Mouse (Mus musculus) myocyte (in vitro differentiated cells): ENCODE results near the gene Scyl1. TPM values are rescaled to one million over a fixed set of nuclear protein-coding genes. Genes with fewer than 3 reads are reported as not detected.

Experiments
- H3K27me3 ChIP-seq: one replicate; pipeline ENCODE4 v1.6.1; 2011; ENCODE audit not compliant: control insufficient read depth, insufficient read depth, insufficient read length
- H3K36me3 ChIP-seq: one replicate; pipeline ENCODE4 v1.6.1; 2011; ENCODE audit not compliant: control insufficient read depth, insufficient read depth
- H3K4me2 ChIP-seq: one replicate; pipeline ENCODE4 v1.6.1; 2011; ENCODE audit warnings: low read depth, control low read depth
- H3K4me3 ChIP-seq: one replicate; pipeline ENCODE4 v1.5.1; 2011; ENCODE audit warnings: mild to moderate bottlenecking, control low read depth, moderate library complexity
- H3K79me2 ChIP-seq: one replicate; pipeline ENCODE4 v1.6.1; 2011; ENCODE audit not compliant: control insufficient read depth, insufficient read depth
- H3ac ChIP-seq: one replicate; pipeline ENCODE4 v1.6.1; 2011; ENCODE audit not compliant: control insufficient read depth, insufficient read length
- CEBPB ChIP-seq: IDR thresholded peaks from 2 replicates; pipeline ENCODE4 v1.6.1; 2011; ENCODE audit warnings: mild to moderate bottlenecking, moderate library complexity; ENCODE audit not compliant: poor library complexity, insufficient read depth, severe bottlenecking
- E2F4 ChIP-seq: IDR thresholded peaks from one replicate; pipeline ENCODE4 v1.6.1; 2011; ENCODE audit warnings: mild to moderate bottlenecking, control low read depth, moderate library complexity; ENCODE audit not compliant: insufficient read depth
- MAX ChIP-seq: IDR thresholded peaks from one replicate; pipeline ENCODE4 v1.6.1; 2011; ENCODE audit warnings: low read depth, mild to moderate bottlenecking, control low read depth
- MYOD1 ChIP-seq, 3 experiments: IDR thresholded peaks; one replicate each; pipeline ENCODE4 v1.6.1; 2011; ENCODE audit warnings: control low read depth in 2 of 3, low read depth in 2 of 3, mild to moderate bottlenecking in 2 of 3, moderate library complexity in 1 of 3; ENCODE audit not compliant: insufficient read length in 2 of 3, control insufficient read depth in 1 of 3
- MYOG ChIP-seq, 3 experiments: IDR thresholded peaks; one replicate each; pipeline ENCODE4 v1.6.1; 2011; ENCODE audit warnings: control low read depth in 2 of 3, low read depth in 2 of 3, mild to moderate bottlenecking in 2 of 3; ENCODE audit not compliant: insufficient read length in 2 of 3, control insufficient read depth in 1 of 3, insufficient read depth in 1 of 3
- POLR2A ChIP-seq: IDR thresholded peaks from one replicate; pipeline ENCODE4 v1.6.1; 2011; ENCODE audit warnings: low read depth, mild to moderate bottlenecking, control low read depth, moderate library complexity; ENCODE audit not compliant: insufficient read length
- POLR2AphosphoS2 ChIP-seq: IDR thresholded peaks from one replicate; pipeline ENCODE4 v1.6.1; 2011; ENCODE audit warnings: low read depth, control low read depth; ENCODE audit not compliant: insufficient read length
- REST ChIP-seq: IDR thresholded peaks from one replicate; pipeline ENCODE4 v1.6.1; 2011; ENCODE audit warnings: mild to moderate bottlenecking, control low read depth, moderate library complexity; ENCODE audit not compliant: insufficient read depth, insufficient read length
- SRF ChIP-seq: IDR thresholded peaks from one replicate; pipeline ENCODE4 v1.6.1; 2011; ENCODE audit warnings: low read depth; ENCODE audit not compliant: control insufficient read depth, insufficient read length
- TCF12 ChIP-seq: IDR thresholded peaks from one replicate; pipeline ENCODE4 v1.6.1; 2011; ENCODE audit warnings: mild to moderate bottlenecking, control low read depth; ENCODE audit not compliant: poor library complexity, insufficient read depth, severe bottlenecking
- TCF3 ChIP-seq: IDR thresholded peaks from one replicate; pipeline ENCODE4 v1.6.1; 2011; ENCODE audit warnings: low read depth, control low read depth; ENCODE audit not compliant: insufficient read length
- USF1 ChIP-seq: IDR thresholded peaks from one replicate; pipeline ENCODE4 v1.6.1; 2011; ENCODE audit warnings: low read depth, mild to moderate bottlenecking, control low read depth, moderate library complexity
- polyA plus RNA-seq: library from polyadenylated mRNA; unstranded; fragments of >200 nt; fragmentation: generic; extraction: Trizol; gene quantifications from one replicate; pipeline ENCODE4 v1.2.1, GENCODE M21; 2012; ENCODE audit warnings: missing spikeins

Gene Scyl1
- polyA plus RNA-seq, 1 experiment = 73.5 TPM

- H3K36me3 ChIP-seq = no peaks in the 10 kb centered on the region
- TF ChIP-seq USF1 = no peak
- no peak for TF ChIP-seq TCF3
- TF ChIP-seq TCF12 = no peak
- TF ChIP-seq POLR2AphosphoS2 = no peak
- no peak for TF ChIP-seq REST
- TF ChIP-seq POLR2A = no peak
- TF ChIP-seq CEBPB = no peak
- no peak for TF ChIP-seq E2F4
- no peak for TF ChIP-seq MAX
- TF ChIP-seq SRF = no peak
- TF ChIP-seq MYOD1 (IDR thresholded peaks at IDR 0.05; ENCODE audit: control insufficient read depth in 1 of 3, insufficient read length in 2 of 3, low read depth in 2 of 3) = no peak
- no peak for TF ChIP-seq MYOG (IDR thresholded peaks at IDR 0.05; ENCODE audit: control insufficient read depth in 1 of 3, insufficient read depth in 1 of 3, insufficient read length in 2 of 3, low read depth in 2 of 3)
- H3K27me3 ChIP-seq = no peaks in the 10 kb centered on the region
- peak overlapping the region; percentile 27 for H3ac ChIP-seq
- H3K79me2 ChIP-seq = peaks cover 46% of the 10 kb centered on the region
- H3K4me2 ChIP-seq = peak overlapping the region; percentile 92
- peak overlapping the region; percentile 61 for H3K4me3 ChIP-seq
Measured at GRCm38 (mm10) chr19:5730314-5731186, 40.7 kb downstream of the Scyl1 start.

GRCm38 (mm10) chr19:5729444-5729815 lies 41.8 kb downstream of the Scyl1 start, which contains the start of gene Fam89b:
Gene Fam89b, minus strand, starts transcription at chr19:5729653.
- no peaks in the 10 kb centered on the region for H3K27me3 ChIP-seq
- H3K36me3 ChIP-seq = no peaks in the 10 kb centered on the region
- H3K79me2 ChIP-seq = peaks cover 50% of the 10 kb centered on the region
- TF ChIP-seq MYOD1 (IDR thresholded peaks at IDR 0.05; ENCODE audit: control insufficient read depth in 1 of 3, insufficient read length in 2 of 3, low read depth in 2 of 3) (no peak), REST (no peak), POLR2AphosphoS2 (peak; percentile 84), POLR2A (peak; percentile 90)
- H3K4me2 ChIP-seq = peak within 1 kb of the TSS; percentile 97
- H3ac ChIP-seq = peak within 1 kb of the TSS; percentile 63
- H3K4me3 ChIP-seq = peak within 1 kb of the TSS; percentile 93

GRCm38 (mm10) chr19:5728631-5729443 lies 42.4 kb downstream of the Scyl1 start:
- Histone ChIP-seq H3K4me3 (peak overlapping the region; percentile 93), H3K27me3 (no peaks in the 10 kb centered on the region), H3K4me2 (peak overlapping the region; percentile 97), H3ac (peak overlapping the region; percentile 63), H3K36me3 (peaks cover 3% of the 10 kb centered on the region), H3K79me2 (peaks cover 55% of the 10 kb centered on the region)
- peak; percentile 87 for TF ChIP-seq POLR2AphosphoS2
- no peak for TF ChIP-seq POLR2A
- TF ChIP-seq CEBPB = no peak
- TF ChIP-seq SRF = no peak
- peak in 2 of 3 experiments; percentile 14 to 48 for TF ChIP-seq MYOG (IDR thresholded peaks at IDR 0.05; ENCODE audit: control insufficient read depth in 1 of 3, insufficient read depth in 1 of 3, insufficient read length in 2 of 3, low read depth in 2 of 3)
- TF ChIP-seq TCF3 = no peak
- no peak for TF ChIP-seq MAX
- TF ChIP-seq REST = no peak
- TF ChIP-seq MYOD1 (IDR thresholded peaks at IDR 0.05; ENCODE audit: control insufficient read depth in 1 of 3, insufficient read length in 2 of 3, low read depth in 2 of 3) = peak in 1 of 3 experiments; percentile 32
- no peak for TF ChIP-seq TCF12

GRCm38 (mm10) chr19:5727701-5728100 lies 43.5 kb downstream of the Scyl1 start:
- no peaks in the 10 kb centered on the region for H3K27me3 ChIP-seq
- peak overlapping the region; percentile 93 for H3K4me3 ChIP-seq
- TF ChIP-seq POLR2AphosphoS2 (peak; percentile 11), POLR2A (no peak)
- H3K79me2 ChIP-seq = peaks cover 67% of the 10 kb centered on the region
- H3K36me3 ChIP-seq = peaks cover 14% of the 10 kb centered on the region
- peak overlapping the region; percentile 97 for H3K4me2 ChIP-seq
- peak overlapping the region; percentile 63 for H3ac ChIP-seq

- peaks cover 73% of the 10 kb centered on the region for H3K79me2 ChIP-seq
- TF ChIP-seq CEBPB (no peak), POLR2AphosphoS2 (peak; percentile 11), E2F4 (no peak)
- no peak overlapping the region for H3ac ChIP-seq
- no peaks in the 10 kb centered on the region for H3K27me3 ChIP-seq
- peak overlapping the region; percentile 97 for H3K4me2 ChIP-seq
- H3K36me3 ChIP-seq = peaks cover 19% of the 10 kb centered on the region
- peak overlapping the region; percentile 93 for H3K4me3 ChIP-seq
Measured at GRCm38 (mm10) chr19:5726961-5727578, 44.1 kb downstream of the Scyl1 start.
